ENCODE assay signal across 8 mouse cellular contexts in genomic region chr9:22389736-22390245, GRCm38 (mm10). TPM values are rescaled to one million over a fixed set of nuclear protein-coding genes. Genes with fewer than 3 reads are reported as not detected.
DNase-seq lines count a peak whose midpoint lies in the region; ATAC-seq and TF ChIP-seq lines count a peak whose summit lies in the region.

No protein-coding gene starts in this region.

- no peaks in the 10 kb centered on the region for H3K9me3 ChIP-seq in embryonic facial prominence, embryonic 14.5 days (ENCODE audit: control insufficient read depth, low read length)
- H3K9me3 ChIP-seq in intestine, postnatal 0 days (ENCODE audit: control insufficient read depth) = no peaks in the 10 kb centered on the region
- no peaks in the 10 kb centered on the region for H3K9me3 ChIP-seq in neural tube, embryonic 15.5 days (replicated peaks)

- no peak overlapping the region for H3K9ac ChIP-seq in liver, adult 2 months (ENCODE audit: low read depth, low read length)
- peak overlapping the region; percentile 88 for H3K9ac ChIP-seq in embryonic facial prominence, embryonic 14.5 days (ENCODE audit: low read depth, low read length)
- peak overlapping the region; percentile 76 for H3K9ac ChIP-seq in intestine, postnatal 0 days (ENCODE audit: low read depth, low read length)
- H3K9ac ChIP-seq in neural tube, embryonic 15.5 days (replicated peaks) = peak overlapping the region; percentile 69; the same call in 1 of the 2 replicates

- TF ChIP-seq CTCF in liver, adult 2 months (IDR thresholded peaks at IDR 0.05; ENCODE audit: low read depth, low read length) = no peak
- TF ChIP-seq CTCF in intestine, postnatal 0 days (IDR thresholded peaks at IDR 0.05; ENCODE audit: low read depth) = no peak

- peak overlapping the region; percentile 79 for H3K4me2 ChIP-seq in embryonic facial prominence, embryonic 14.5 days (ENCODE audit: low read depth, low read length)
- H3K4me2 ChIP-seq in intestine, postnatal 0 days (replicated peaks; ENCODE audit: low read depth) = peak overlapping the region; percentile 95
- peak overlapping the region; percentile 84 for H3K4me2 ChIP-seq in neural tube, embryonic 15.5 days

- H3K27ac ChIP-seq in liver, adult 2 months (replicated peaks; ENCODE audit: insufficient read depth, low read depth, low read length) = no peak overlapping the region
- H3K27ac ChIP-seq in embryonic facial prominence, embryonic 14.5 days (replicated peaks; ENCODE audit: low read depth, low read length) = peak overlapping the region; percentile 89
- no peak overlapping the region for H3K27ac ChIP-seq in intestine, postnatal 0 days (ENCODE audit: low read depth, low read length)
- H3K27ac ChIP-seq in neural tube, embryonic 15.5 days (replicated peaks) = peak overlapping the region; percentile 81

- peaks cover 3% of the 10 kb centered on the region; the same call in 1 of the 2 replicates for H3K4me1 ChIP-seq in liver, adult 2 months (ENCODE audit: control insufficient read depth, insufficient read depth, low read length)
- H3K4me1 ChIP-seq in embryonic facial prominence, embryonic 14.5 days (ENCODE audit: control insufficient read depth, insufficient read depth, low read length) = peaks cover 14% of the 10 kb centered on the region; the same call in 1 of the 2 replicates
- H3K4me1 ChIP-seq in intestine, postnatal 0 days (replicated peaks; ENCODE audit: control insufficient read depth, insufficient read depth, low read length) = peaks cover 4% of the 10 kb centered on the region; the same call in 1 of the 2 replicates
- H3K4me1 ChIP-seq in neural tube, embryonic 15.5 days = peaks cover 14% of the 10 kb centered on the region

- H3K4me3 ChIP-seq in liver, adult 2 months (ENCODE audit: insufficient read depth, low read depth, low read length) = no peak overlapping the region
- peak overlapping the region; percentile 94 for H3K4me3 ChIP-seq in embryonic facial prominence, embryonic 14.5 days (ENCODE audit: low read depth, low read length)
- peak overlapping the region; percentile 79 for H3K4me3 ChIP-seq in intestine, postnatal 0 days (ENCODE audit: low read depth, low read length)
- H3K4me3 ChIP-seq in neural tube, embryonic 15.5 days (replicated peaks) = peak overlapping the region; percentile 55

- no peak for ATAC-seq in embryonic facial prominence, embryonic 14.5 days (ENCODE audit: low read depth)
- no peak for ATAC-seq in intestine, postnatal 0 days
- ATAC-seq in neural tube, embryonic 15.5 days (ENCODE audit: low FRiP score) = peak; percentile 5; the same call in 1 of the 2 replicates

- no peaks in the 10 kb centered on the region for H3K36me3 ChIP-seq in liver, adult 2 months (ENCODE audit: control insufficient read depth, insufficient read depth, low read length)
- H3K36me3 ChIP-seq in embryonic facial prominence, embryonic 14.5 days (ENCODE audit: control insufficient read depth, insufficient read depth, low read length) = no peaks in the 10 kb centered on the region
- no peaks in the 10 kb centered on the region for H3K36me3 ChIP-seq in intestine, postnatal 0 days (ENCODE audit: control insufficient read depth, insufficient read depth)
- H3K36me3 ChIP-seq in neural tube, embryonic 15.5 days = no peaks in the 10 kb centered on the region

- no peaks in the 10 kb centered on the region for H3K27me3 ChIP-seq in liver, adult 2 months (ENCODE audit: control insufficient read depth, insufficient read depth, low read length)
- H3K27me3 ChIP-seq in embryonic facial prominence, embryonic 14.5 days (replicated peaks; ENCODE audit: control insufficient read depth, insufficient read depth, low read length) = no peaks in the 10 kb centered on the region
- no peaks in the 10 kb centered on the region for H3K27me3 ChIP-seq in intestine, postnatal 0 days (replicated peaks; ENCODE audit: control insufficient read depth, insufficient read depth, low read length)
- no peaks in the 10 kb centered on the region for H3K27me3 ChIP-seq in neural tube, embryonic 15.5 days (replicated peaks)

- no peak for TF ChIP-seq POLR2A in liver, adult 2 months (IDR thresholded peaks at IDR 0.05; ENCODE audit: extremely low read depth, insufficient read depth, low read length)

- H3K79me2 ChIP-seq in liver, adult 2 months (ENCODE audit: control insufficient read depth, insufficient read depth, low read length) = peaks cover 5% of the 10 kb centered on the region; the same call in 1 of the 2 replicates

- 41% methylated on average over 6 of the region's 6 CpGs for WGBS in liver, adult 2 months
- 70% methylated on average over 6 of the region's 6 CpGs for WGBS in embryonic facial prominence, embryonic 14.5 days
- 61% methylated on average over 6 of the region's 6 CpGs for WGBS in intestine, postnatal 0 days
- WGBS in neural tube, embryonic 15.5 days = 72% methylated on average over 6 of the region's 6 CpGs

- peak; percentile 14 for DNase-seq in liver, adult 2 months (ENCODE audit: extremely low read depth, low read depth, low spot score)
- no peak for DNase-seq in liver
- DNase-seq in embryonic facial prominence, embryonic 14.5 days (ENCODE audit: low spot score) = no peak
- no peak for DNase-seq in frontal cortex, postnatal 25 days (ENCODE audit: low spot score in 2 of 2)
- no peak for DNase-seq in gastrocnemius, adult 8-10 months (ENCODE audit: low spot score in 2 of 2)
- no peak for DNase-seq in ovary, adult 18-20 months (ENCODE audit: low spot score)

RNA-seq across cellular contexts. Expression of gene Anln, which starts 0.8 kb away (rescaled TPM):
- total RNA-seq in liver, adult 2 months (2014; rRNA removed) = 1.1 and 1.2 TPM in 2 replicates
- 0.07 and 0.23 TPM in 2 replicates for polyA plus RNA-seq in liver, adult 2 months (2012; rRNA removed)
- 38.7 and 46.2 TPM in 2 replicates for polyA plus RNA-seq in embryonic facial prominence, embryonic 14.5 days (2014; fragmentation: Nextera tagmentation; extraction: Ambion mirVana)
- 9.9 and 10.9 TPM in 2 replicates for polyA plus RNA-seq in intestine, postnatal 0 days (2015; fragmentation: Nextera tagmentation; extraction: Ambion mirVana)
- 3.7 and 11.2 TPM in 2 replicates for polyA plus RNA-seq in neural tube, embryonic 15.5 days (2015; fragmentation: Nextera tagmentation; extraction: Ambion mirVana)
- 1 to 10 TPM in 3 of 4 experiments, under 1 TPM in 1; 0.97 to 2.0 (median 1.7) TPM for total RNA-seq in gastrocnemius, adult 8-10 months (2022)

RNA-seq across cellular contexts. Expression of gene 9530077C05Rik, which starts 21.5 kb away (rescaled TPM):
- total RNA-seq in liver, adult 2 months (2014; rRNA removed) = 0.13 and 0.18 TPM in 2 replicates
- 0.04 and 0.07 TPM in 2 replicates for polyA plus RNA-seq in liver, adult 2 months (2012; rRNA removed)
- polyA plus RNA-seq in embryonic facial prominence, embryonic 14.5 days (2014; fragmentation: Nextera tagmentation; extraction: Ambion mirVana) = 4.9 and 5.1 TPM in 2 replicates
- polyA plus RNA-seq in intestine, postnatal 0 days (2015; fragmentation: Nextera tagmentation; extraction: Ambion mirVana) = 1.8 and 2.0 TPM in 2 replicates
- 14.8 and 15.0 TPM in 2 replicates for polyA plus RNA-seq in neural tube, embryonic 15.5 days (2015; fragmentation: Nextera tagmentation; extraction: Ambion mirVana)
- under 1 TPM; 0.15 to 0.32 (median 0.19) TPM for total RNA-seq in gastrocnemius, adult 8-10 months (2022)

Comparison
In these comparisons a context has a peak if more than half of its experiments do, and no peak if none do; other contexts are left out.
1. H3K27ac ChIP-seq: peak in embryonic facial prominence, embryonic 14.5 days (single experiment) and neural tube, embryonic 15.5 days (single experiment); none in liver, adult 2 months (single experiment) and intestine, postnatal 0 days (single experiment).
2. Peak in every context shown above with its lines, with median percentiles within 50 percentile points of each other: H3K4me2 ChIP-seq.